Mouse (Mus musculus) kidney, postnatal 14 days (tissue): ENCODE measurements around the gene Tmem232.
A peak's percentile ranks its signal among the peaks of the same experiment; 100 is the strongest.
"Not testable (repeated sequence)": the region's sequence is repeated elsewhere in the genome, so short reads cannot be mapped to it uniquely, and the experiment has no call there.

ENCODE experiments used
- DNase-seq: peaks from one replicate; pipeline ENCODE4 v3.0.0; 2022; ENCODE audit warnings: mixed read lengths

Gene Tmem232

GRCm38 (mm10) chr17:65540441-65541272 lies at the start of gene Tmem232:
TSS of gene Tmem232 (minus strand) at chr17:65540782.
- peak; percentile 48 for DNase-seq

- DNase-seq = no peak
Observed at GRCm38 (mm10) chr17:65586892-65587291, 46.3 kb upstream of the Tmem232 start.

- DNase-seq = no peak
Observed at GRCm38 (mm10) chr17:65581440-65581839, 40.9 kb upstream of the Tmem232 start.

- DNase-seq = no peak
Observed at GRCm38 (mm10) chr17:65579766-65580165, 39.2 kb upstream of the Tmem232 start.

- no peak for DNase-seq
Observed at GRCm38 (mm10) chr17:65575339-65575738, 34.8 kb upstream of the Tmem232 start.

GRCm38 (mm10) chr17:65574850-65575249 lies 34.3 kb upstream of the Tmem232 start:
- DNase-seq = no peak

GRCm38 (mm10) chr17:65571866-65572265 lies 31.3 kb upstream of the Tmem232 start:
- no peak for DNase-seq

- DNase-seq = no peak
Observed at GRCm38 (mm10) chr17:65571466-65571865, 30.9 kb upstream of the Tmem232 start.

- DNase-seq = no peak
Observed at GRCm38 (mm10) chr17:65564189-65564588, 23.6 kb upstream of the Tmem232 start.

GRCm38 (mm10) chr17:65563345-65563744 lies 22.8 kb upstream of the Tmem232 start:
- DNase-seq = no peak

GRCm38 (mm10) chr17:65562761-65563160 lies 22.2 kb upstream of the Tmem232 start:
- DNase-seq = peak; percentile 70

- DNase-seq = no peak
Observed at GRCm38 (mm10) chr17:65561361-65562015, 20.9 kb upstream of the Tmem232 start.

- no peak for DNase-seq
Observed at GRCm38 (mm10) chr17:65559273-65559672, 18.7 kb upstream of the Tmem232 start.

GRCm38 (mm10) chr17:65558788-65559187 lies 18.2 kb upstream of the Tmem232 start:
- DNase-seq = no peak

- DNase-seq = peak; percentile 54
Observed at GRCm38 (mm10) chr17:65558217-65558616, 17.6 kb upstream of the Tmem232 start.

GRCm38 (mm10) chr17:65557212-65557611 lies 16.6 kb upstream of the Tmem232 start:
- DNase-seq = no peak

GRCm38 (mm10) chr17:65556798-65557197 lies 16.2 kb upstream of the Tmem232 start:
- DNase-seq = no peak

GRCm38 (mm10) chr17:65552426-65552997 lies 11.9 kb upstream of the Tmem232 start:
- DNase-seq = no peak

- no peak for DNase-seq
Observed at GRCm38 (mm10) chr17:65550357-65550756, 9.8 kb upstream of the Tmem232 start.

GRCm38 (mm10) chr17:65548698-65549365 lies 8.2 kb upstream of the Tmem232 start:
- DNase-seq = no peak

GRCm38 (mm10) chr17:65546221-65546620 lies 5.6 kb upstream of the Tmem232 start:
- not testable (repeated sequence) for DNase-seq

GRCm38 (mm10) chr17:65536156-65536555 lies 4.4 kb downstream of the Tmem232 start:
- peak; percentile 46 for DNase-seq

- DNase-seq = not testable (repeated sequence)
Observed at GRCm38 (mm10) chr17:65532381-65532780, 8.2 kb downstream of the Tmem232 start.
